Mouse (Mus musculus) adrenal gland, adult 2 months (tissue): Measurements from ENCODE around the gene Gm15080. TPM values are rescaled to one million over a fixed set of nuclear protein-coding genes. Genes with fewer than 3 reads are reported as not detected.
"Not testable (repeated sequence)": the region's sequence is repeated elsewhere in the genome, so short reads cannot be mapped to it uniquely, and the experiment has no call there.

Experiments used
- DNase-seq: peaks from one replicate; pipeline ENCODE4 v3.0.0; 2021
- long read RNA-seq: library from polyadenylated mRNA; stranded (forward); transcript quantifications from one replicate; pipeline ENCODE4 v2.0.0, GENCODE M21; 2021
- polyA plus RNA-seq: library from polyadenylated mRNA; depleted of rRNA; stranded (reverse); fragments of >200 nt; gene quantifications from 2 replicates; pipeline ENCODE4 v1.2.3, GENCODE M21; 2012; rRNA removed
- total RNA-seq, 2 experiments: library from RNA; stranded (reverse); gene quantifications; 2 replicates each; pipeline ENCODE4 v1.2.3; 2021

The Gm15080 gene
- total RNA-seq (not detected), polyA plus RNA-seq (not detected in 2 replicates)
- long read RNA-seq = 0 reads

GRCm38 (mm10) chrX:147992693-147993092, at the start of gene Gm15080:
Gene Gm15080, plus strand, starts transcription at chrX:147992993.
- DNase-seq = not testable (repeated sequence)

Other genes starting within 250 kb of the Gm15080 start
- gene Gm15128, start 227.0 kb upstream of the Gm15080 start, total RNA-seq = not detected
- gene Gm15128, start 227.0 kb upstream of the Gm15080 start, polyA plus RNA-seq = not detected in 2 replicates
- gene Gm15107, start 187.7 kb downstream of the Gm15080 start, total RNA-seq = not detected
- not detected in 2 replicates for gene Gm15107, start 187.7 kb downstream of the Gm15080 start, polyA plus RNA-seq